Mouse (Mus musculus) gastrocnemius, postnatal 14 days (tissue): ENCODE results near the gene Siae. TPM values are rescaled to one million over a fixed set of nuclear protein-coding genes. Genes with fewer than 3 reads are reported as not detected.

Source experiments
- DNase-seq: peaks from one replicate; pipeline ENCODE4 v3.0.0; 2021; ENCODE audit warnings: mixed read lengths
- intact Hi-C: fragments of 180-260 bp; cut with DNase I; formaldehyde crosslinking; loops from one replicate; pipeline ENCODE4 v1.15.1; 2025; ENCODE audit warnings: low total_unique reads
- long read RNA-seq, 2 experiments: library from polyadenylated mRNA; stranded (forward); transcript quantifications; one replicate each; pipeline ENCODE4 v2.0.0; 2021
- total RNA-seq, 2 experiments: library from RNA; stranded (reverse); gene quantifications; 2 replicates each; pipeline ENCODE4 v1.2.3; 2021

Siae gene
- 1 to 10 TPM; 3.3 to 4.6 TPM for total RNA-seq
- long read RNA-seq, experiment 1, full-length matches to known transcripts = 2 of 2 reads
- long read RNA-seq, experiment 1, partial matches to known transcripts = 0 of 2 reads
- long read RNA-seq, experiment 1, other reads (novel, unspliced or antisense) = 0 of 2 reads
- long read RNA-seq, experiment 2, full-length matches to known transcripts = 2 of 3 reads
- long read RNA-seq, experiment 2, partial matches to known transcripts = 0 of 3 reads
- long read RNA-seq, experiment 2, other reads (novel, unspliced or antisense) = 1 of 3 reads

DNA sequence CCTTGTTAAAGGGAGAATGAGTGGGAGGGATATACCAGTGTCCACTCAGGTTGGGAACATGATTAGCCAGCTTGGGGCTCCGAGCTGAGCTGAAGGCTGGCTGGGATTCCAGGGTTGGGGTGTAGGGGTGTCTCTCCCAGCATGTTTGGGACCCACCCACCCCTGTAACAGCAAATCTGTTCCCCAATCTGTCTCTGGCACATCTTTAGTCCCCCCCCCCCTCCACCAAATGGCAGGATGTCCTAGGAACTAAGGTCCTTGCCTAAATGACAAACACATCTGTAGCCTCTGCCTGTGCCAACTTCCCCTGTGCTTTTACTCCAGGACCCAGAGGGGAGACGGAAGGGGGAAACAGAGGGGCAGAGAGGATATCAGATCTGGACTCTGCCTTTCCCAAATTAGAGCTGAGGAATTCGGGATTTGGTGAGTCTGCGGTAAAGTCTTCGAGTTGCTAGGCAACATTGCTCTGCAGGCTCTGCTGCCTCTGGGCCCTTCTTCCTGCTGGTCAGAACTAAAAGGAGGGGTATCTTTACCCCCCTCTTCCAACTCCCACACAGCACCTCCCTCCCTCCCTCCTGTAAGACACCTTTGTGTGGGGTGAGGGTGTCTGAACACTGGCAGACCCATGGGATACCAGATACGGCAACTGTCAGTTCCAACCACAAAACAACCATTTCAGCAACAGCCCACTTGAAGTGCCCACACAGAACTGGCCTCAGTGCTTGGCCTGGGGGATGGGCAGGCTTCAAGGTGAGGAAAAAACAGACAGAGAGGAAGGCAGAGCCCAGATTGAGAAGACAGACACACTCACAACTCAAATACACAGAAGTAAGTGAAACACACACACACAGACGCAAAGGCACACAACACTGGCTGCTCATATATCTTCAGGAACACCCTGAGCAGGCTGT is at the start of gene Siae:
Gene Siae, plus strand, starts transcription at position 861 of the 911 bp plus-strand sequence.
- intact Hi-C loops = no loop called here
- no peak for DNase-seq

DNA sequence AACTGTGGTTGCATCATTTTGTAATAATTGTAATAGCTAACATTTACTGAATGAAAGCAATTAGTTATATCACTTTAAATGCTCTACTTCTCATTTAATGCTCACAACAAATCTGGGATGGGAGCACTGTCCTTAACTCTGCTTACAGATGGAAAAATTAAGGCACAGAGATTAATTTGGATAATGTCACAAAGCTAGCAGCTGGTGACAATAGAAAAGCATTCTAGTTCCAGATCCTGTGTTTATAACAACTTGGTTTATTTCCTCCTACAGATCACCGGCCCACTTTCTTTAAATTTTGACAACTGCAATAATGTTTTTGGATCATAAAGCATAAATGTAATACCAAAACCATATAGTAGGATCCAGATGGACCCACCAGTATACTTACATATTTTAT is 49.5 kb upstream of the Siae start:
- intact Hi-C loops = no loop called here
- DNase-seq = no peak

DNA sequence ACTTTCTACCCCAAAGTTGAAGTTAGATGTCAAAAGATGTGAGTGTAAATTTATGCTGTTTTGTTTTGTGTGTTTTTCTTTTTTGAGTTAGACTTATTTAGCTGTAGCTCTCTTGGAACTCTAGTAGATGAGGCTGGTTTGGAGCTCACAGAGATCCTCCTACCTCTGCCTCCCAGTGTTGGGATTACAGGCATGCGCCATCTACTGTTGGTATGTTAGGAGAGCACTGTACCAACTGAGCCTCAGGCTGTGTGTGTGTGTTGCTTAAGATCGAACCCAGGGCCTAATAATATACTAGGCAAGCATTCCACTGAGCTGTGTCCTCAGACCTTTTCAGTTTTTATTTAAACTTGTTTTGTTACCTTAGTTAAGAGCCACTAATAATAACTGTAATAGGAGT is 43.4 kb upstream of the Siae start:
- intact Hi-C loops = no loop called here
- no peak for DNase-seq

DNA sequence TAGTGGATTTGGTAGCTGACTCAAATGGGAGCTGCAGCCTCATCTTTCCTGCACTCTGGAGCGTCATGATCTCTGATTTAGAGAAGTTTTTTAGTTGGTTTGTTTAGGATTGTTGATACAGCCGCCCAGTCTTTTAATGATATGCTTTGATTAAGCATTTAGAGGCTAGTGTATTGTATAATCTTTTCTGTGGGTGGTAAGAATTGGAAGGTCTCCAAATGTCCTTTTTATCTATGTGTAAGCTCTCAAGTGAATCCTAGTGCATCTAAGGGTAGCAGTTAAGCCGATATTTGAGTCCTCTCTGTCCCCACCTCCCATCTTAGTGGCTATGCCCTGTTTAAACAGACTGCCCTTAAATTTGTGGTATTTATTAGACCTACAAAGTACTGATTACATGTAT is 41.0 kb upstream of the Siae start:
- intact Hi-C loops = no loop called here
- DNase-seq = no peak

DNA sequence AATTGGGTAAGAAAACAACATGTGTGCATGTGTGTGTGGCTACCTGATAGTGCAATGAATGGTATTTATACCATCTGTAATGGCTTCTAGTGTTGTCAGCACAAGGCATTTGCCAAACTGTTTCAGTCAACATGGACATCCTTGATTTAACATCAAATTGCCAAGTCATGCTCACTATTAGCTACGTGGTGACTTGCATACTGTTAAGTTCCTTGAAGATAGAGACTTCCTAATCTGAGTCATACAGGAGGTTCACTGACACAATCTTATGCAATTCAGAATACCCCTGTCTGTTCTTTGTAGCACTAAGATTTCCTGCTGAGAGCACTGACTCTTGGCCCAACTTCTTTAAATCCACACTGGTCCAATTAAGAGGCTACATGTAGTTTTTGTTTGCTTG is 38.0 kb upstream of the Siae start:
- intact Hi-C loops = no loop called here
- no peak for DNase-seq

DNA sequence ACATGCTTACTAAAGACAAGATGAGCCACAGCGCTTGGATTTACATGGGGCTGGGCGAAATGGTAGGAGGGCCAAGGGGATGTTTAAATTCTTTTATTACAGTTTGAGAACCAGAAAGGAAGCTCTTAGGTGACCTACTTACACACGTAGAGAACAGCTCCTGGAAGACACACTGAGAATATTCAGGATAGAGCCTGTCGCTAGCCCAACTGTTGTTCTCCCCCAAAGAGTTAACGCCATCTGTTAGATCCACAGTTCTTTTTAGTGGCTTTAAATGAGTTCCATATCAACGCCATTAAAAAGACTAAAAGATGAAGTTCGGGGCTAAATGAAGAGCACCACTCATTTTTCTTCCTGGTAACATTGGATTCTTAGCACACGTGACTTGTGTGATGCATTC is 36.5 kb upstream of the Siae start:
- intact Hi-C loops = no loop called here
- DNase-seq = no peak

DNA sequence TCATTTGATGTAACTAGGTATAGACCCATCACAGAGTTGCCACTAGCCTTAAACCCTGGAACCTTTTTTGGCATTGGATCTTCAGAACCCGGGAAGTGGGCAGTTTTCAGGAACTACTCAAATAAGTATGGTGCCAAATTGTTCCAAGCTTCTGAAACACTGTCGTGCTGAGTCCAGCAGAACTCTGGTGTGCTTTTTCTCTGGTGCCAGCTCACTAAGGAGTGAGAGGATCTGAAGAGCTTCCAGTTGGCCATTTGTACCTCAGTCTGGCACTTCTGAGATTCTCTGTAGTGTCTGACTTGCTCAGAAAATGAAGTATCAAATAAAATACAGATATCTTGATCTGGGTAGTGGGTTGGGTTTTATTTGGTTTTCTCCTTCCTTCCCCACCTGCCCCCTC is 35.5 kb upstream of the Siae start:
- no peak for DNase-seq
- intact Hi-C loops = no loop called here

DNA sequence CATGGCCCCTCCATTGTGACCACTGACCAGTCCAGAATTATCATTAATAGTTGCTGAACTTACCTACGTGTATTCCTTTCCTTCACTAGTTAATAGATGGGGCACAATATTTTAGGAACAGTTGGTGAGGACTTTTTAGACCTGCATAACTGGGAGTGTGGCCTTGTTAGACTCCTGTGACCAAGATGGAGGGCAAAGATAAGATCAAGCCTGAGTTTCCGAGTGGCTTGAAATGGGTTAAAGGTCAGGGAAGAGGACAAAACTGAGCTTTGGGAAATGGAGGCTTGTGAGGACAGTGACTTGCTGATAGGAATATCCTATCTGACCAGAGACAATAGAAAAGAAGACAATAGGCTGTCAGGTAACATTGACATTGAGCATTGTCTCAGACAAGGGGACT is 30.0 kb upstream of the Siae start:
- DNase-seq = no peak
- intact Hi-C loops = no loop called here

DNA sequence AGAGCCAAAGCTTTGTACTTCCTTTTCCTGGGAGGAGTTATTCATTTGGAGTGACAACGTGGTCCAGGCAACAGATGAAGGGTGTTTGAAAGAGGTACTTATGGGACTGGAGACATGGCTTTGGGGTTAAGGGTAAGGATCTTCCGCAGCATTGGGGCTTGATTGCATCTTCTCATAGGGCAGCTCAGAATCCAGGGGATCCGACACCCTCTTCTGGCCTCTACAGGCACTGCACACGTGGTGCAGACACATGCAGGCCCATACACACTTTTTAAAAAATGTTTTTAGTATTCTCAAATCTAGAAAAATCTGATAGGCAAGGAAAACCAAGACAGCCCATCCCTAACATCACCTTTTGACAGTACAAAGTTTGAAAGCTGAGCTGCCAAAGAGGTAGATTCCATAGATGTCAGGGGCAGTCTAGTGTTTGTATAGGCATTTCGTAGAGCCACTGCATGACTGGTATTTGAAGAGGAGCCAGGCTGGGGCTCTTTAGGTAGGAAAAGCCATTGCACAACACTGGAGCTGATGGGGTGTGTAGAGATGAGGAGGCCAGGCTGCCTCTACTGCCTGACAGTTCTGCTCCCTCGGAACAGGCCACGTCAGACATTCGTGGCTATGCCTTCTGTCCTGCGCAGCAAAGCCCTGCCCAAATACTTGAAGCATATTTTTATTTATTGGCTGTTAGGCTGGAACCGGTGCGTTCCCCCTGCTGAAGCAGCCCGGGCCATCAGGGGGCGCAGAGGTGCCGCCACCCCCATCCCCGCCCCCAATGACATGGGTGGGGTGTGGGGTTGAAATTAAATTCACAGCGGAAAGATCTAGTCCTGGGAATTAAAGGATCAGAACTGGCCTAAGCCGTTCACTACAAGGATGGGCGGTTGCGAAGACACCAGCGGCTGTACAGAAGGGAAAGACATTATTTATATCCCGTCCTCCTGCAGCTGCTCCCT is 28.8 kb upstream of the Siae start:
- intact Hi-C loops = no loop called here
- peak; percentile 17 for DNase-seq

DNA sequence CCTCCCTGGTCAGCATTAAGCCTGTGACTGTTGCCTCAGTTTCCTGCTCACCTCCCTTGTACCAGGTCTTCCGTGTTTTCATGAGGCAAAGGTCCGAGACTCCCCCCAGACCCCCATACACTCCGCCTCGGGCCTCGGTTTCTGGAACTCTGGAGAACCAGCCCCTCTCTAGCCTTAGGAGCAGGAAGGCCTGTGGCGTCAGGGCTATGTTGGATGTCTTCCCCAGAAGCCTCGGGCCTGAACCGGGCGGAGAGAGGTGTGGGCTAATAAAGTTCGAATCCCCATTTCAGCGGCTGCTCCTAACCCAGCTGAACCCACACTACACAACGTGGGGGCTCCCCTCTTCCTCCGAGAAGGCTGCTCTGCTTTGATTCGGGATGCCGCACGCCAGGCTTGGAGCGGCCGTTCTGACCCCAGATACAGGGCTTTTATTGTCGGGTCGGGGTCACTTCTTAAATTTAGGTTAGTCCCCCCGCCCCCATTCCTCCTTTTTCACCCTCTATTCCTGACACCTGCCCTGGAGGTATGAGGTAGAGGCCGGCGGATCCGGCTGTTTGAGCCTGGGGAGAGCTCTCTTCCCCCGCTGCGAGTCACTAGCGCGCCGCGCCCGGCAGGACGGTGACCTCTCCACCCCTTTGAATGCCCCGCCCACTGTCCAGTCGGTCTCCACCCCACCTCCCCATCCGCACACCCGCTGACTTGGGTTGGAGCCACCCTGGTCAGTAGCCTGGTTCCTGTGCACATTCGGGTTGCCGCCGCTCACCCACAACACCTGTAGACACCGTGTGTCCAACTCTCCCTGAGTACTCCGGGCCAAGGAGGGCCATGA is 27.9 kb upstream of the Siae start, which contains the start of gene Esam:
Gene Esam, plus strand, starts transcription at position 683 of the 829 bp plus-strand sequence.
- peak; percentile 76 for DNase-seq
- intact Hi-C loops = no loop called here

DNA sequence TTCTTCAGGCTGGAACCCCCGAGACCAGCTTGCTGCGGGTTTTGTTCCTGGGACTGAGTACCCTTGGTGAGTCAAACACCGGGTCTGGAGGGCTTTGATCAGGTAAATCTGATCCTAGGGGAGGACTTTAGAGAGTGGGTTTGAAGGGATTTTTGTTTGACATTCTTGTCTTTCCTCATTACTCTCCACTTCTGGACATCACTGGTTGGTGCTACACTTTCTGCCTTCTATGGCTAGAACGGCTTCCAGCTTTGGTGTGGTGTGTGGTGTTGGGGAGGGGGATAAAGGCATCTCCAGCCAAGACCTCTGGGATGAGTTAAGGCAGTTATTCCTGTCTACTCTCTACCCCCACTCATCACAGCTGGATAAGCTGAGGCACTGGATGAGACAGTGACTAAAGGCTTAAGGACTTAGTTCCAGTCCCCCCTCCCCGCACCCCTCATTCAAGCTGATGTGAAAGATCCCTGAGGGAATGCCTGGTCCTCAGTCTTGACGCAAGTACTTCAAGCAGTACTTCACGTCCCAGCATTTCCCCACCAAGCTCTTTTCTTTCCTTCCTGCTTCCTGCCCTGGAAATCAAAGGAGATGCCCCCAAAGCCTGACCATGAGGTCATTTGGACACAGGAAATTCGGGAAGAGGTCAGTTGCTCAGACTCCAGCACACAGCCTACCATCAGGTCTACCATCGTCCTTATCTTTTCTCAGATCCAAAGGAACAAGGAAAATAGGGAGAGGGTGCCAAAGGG is 27.1 kb upstream of the Siae start:
- DNase-seq = no peak
- intact Hi-C loops = no loop called here

DNA sequence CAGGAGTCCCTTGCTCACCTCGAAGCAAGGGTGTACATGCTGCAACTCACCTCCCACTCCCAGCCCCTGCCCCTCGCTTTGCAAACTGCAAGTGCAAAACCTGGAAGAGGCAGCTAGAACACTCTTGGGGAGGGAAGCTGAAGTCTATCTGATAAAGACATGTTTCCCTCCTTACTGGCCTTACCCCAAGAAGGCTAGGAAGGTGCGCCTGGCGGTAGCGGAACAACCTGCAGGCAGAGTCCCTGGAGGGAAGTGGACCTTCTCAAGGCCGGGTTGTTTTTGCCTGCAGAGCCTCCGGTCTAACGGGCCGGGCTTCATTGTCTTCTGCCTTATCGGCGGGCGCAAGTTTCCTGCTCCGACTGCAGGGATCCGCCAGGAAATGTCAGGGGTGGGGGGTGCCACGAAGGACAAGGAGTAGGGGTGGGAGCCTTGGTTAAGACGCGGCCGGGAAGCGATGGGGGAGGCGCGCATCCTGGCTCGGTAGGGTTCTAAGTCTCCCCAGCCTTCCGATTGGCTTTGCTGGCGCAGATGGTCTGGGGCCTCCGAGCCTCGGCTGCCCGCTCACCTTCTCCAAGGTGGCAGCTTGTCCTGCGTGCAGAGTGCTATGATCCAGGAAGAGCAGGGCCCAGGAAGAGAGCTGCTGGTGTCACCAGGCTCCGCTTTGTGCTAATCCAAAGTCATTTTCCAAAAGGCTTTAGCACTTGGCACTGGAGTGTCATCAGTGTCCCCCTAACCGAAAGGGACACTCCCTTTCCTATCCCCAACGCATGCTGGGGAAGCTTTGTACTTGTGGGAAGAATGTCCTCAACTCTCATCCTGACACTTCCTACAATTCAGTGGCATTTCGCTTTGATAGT is 25.2 kb upstream of the Siae start:
- peak; percentile 69 for DNase-seq
- intact Hi-C loops = no loop called here

DNA sequence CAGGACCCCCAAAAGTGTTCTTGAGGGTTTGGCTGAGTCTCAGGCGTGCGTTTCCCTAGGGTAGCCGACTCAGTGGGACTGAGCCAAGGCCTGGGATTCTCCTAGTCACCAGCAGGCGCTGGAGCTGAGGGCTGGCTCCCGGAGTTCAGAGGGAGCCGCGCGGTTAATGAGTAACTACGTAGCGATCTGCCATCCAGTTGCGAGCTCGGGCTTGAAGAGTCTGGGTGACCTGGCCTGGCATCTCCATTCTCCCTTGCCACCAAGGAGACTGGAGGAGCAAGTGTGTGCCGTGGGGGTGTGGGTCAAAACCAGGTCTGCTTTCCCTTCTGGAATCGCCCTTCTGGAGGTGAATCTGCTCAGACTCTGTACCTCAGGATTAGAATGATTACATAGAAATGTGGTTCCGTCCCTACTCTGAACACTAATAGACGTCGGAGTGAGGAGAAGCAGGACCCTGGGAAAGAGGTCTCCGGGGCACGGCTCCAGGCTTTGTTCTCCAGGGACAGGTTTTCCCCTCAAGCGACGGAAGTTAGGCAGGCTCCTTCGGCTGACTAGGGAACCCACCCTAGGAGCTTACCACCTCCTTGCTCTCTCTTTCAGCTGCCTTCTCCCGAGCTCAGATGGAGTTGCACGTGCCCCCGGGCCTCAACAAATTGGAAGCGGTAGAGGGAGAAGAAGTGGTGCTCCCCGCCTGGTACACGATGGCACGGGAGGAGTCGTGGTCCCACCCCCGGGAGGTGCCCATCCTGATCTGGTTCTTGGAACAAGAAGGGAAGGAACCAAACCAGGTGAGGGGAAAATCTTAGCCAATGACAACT is 24.4 kb upstream of the Siae start:
- intact Hi-C loops = no loop called here
- peak; percentile 47 for DNase-seq

DNA sequence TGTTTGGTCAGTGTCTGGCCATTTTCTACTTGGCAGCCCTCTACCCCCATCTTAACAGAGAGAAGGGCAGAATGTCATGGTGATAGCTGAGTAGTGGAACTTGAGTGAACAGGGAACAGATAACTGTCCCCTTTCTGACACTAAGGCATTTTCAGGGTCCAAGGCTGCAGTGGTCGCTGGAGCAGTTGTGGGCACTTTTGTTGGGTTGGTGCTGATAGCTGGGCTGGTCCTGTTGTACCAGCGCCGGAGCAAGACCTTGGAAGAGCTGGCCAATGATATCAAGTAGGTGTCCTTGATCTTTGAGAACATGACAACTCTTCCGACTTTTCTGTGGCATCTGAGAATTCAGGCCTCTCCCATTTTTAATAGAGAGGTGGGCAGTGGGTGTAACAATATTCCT is 18.6 kb upstream of the Siae start:
- DNase-seq = no peak
- intact Hi-C loops = no loop called here

DNA sequence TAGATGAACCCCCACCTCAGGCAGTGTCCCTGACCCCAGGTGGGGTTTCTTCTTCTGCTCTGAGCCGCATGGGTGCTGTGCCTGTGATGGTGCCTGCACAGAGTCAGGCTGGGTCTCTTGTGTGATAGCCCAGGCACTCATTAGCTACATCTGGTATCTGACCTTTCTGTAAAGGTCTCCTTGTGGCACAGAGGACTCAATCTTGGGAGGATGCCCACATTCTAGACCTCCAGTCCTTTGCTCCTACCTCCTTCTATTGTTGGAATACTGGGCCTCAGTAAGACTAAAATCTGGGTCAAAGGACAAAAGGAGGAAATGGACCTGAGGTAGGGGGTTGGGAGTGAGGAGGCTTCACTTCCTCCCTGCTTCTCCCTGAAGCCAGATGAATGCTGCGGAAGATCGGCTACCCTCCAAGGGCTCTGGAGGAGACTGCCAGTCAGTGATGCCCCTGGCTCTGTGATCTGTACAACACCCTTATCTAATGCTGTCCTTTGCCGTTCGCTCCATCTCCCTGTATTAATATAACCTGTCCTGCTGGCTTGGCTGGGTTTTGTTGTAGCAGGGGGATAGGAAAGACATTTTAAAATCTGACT is 17.7 kb upstream of the Siae start:
- intact Hi-C loops = no loop called here
- no peak for DNase-seq
